Mouse (Mus musculus): ENCODE measurements at regions not wholly inside any gene's neighbourhood (a gene's known extent, or its start where the extent isn't known, plus 50 kb on each side); places are given as distances from the start of the nearest gene placed in this dataset.

GRCm38 (mm10) chr16:93533205-93533604 is 70.7 kb downstream of the Setd4 start:
- DNase-seq (ENCODE audit: low read depth, low spot score) = no peak

GRCm38 (mm10) chr16:93531937-93532336 is 71.9 kb downstream of the Setd4 start:
- no peak for DNase-seq (ENCODE audit: low read depth, low spot score)

- DNase-seq (ENCODE audit: low read depth, low spot score) = no peak
Measured at GRCm38 (mm10) chr16:93522485-93522884, 81.4 kb downstream of the Setd4 start.

GRCm38 (mm10) chr16:93520481-93520880 is 83.4 kb downstream of the Setd4 start:
- no peak for DNase-seq (ENCODE audit: low read depth, low spot score)

- no peak for DNase-seq (ENCODE audit: low read depth, low spot score)
Measured at GRCm38 (mm10) chr16:93518620-93519019, 85.2 kb downstream of the Setd4 start.

GRCm38 (mm10) chr16:93516793-93517192 is 87.1 kb downstream of the Setd4 start:
- DNase-seq (ENCODE audit: low read depth, low spot score) = no peak

- no peak for DNase-seq (ENCODE audit: low read depth, low spot score)
Measured at GRCm38 (mm10) chr16:93515456-93515941, 88.4 kb downstream of the Setd4 start.

- DNase-seq (ENCODE audit: low read depth, low spot score) = no peak
Measured at GRCm38 (mm10) chr16:93513616-93514041, 90.2 kb downstream of the Setd4 start.

DNA sequence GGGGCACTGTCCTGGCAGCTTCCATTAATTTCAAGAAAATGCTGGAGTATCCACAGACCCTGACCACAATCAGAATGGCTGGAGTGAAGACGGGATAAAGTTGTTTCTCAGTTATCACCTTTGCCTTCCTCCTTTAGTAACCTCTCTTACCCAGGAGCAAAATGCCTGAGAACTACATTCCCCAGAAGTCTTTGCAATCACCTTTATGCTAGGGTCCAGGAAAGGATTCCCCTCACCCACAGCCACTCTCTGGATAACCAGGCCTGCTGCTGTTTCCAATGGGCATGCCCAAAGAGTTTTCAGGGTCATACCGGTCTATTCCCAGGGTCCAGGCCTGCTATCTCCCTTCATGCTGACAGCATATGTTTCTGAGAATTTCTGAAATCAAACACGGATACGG is 91.9 kb downstream of the Setd4 start:
- DNase-seq (ENCODE audit: low read depth, low spot score) = no peak

- DNase-seq (ENCODE audit: low read depth, low spot score) = no peak
Measured at GRCm38 (mm10) chr16:93511517-93511916, 92.3 kb downstream of the Setd4 start.

GRCm38 (mm10) chr16:93498800-93499199 is 105.1 kb downstream of the Setd4 start:
- DNase-seq (ENCODE audit: low read depth, low spot score) = no peak

- DNase-seq (ENCODE audit: low read depth, low spot score) = no peak
Measured at GRCm38 (mm10) chr16:93493337-93494002, 110.4 kb downstream of the Setd4 start.

DNA sequence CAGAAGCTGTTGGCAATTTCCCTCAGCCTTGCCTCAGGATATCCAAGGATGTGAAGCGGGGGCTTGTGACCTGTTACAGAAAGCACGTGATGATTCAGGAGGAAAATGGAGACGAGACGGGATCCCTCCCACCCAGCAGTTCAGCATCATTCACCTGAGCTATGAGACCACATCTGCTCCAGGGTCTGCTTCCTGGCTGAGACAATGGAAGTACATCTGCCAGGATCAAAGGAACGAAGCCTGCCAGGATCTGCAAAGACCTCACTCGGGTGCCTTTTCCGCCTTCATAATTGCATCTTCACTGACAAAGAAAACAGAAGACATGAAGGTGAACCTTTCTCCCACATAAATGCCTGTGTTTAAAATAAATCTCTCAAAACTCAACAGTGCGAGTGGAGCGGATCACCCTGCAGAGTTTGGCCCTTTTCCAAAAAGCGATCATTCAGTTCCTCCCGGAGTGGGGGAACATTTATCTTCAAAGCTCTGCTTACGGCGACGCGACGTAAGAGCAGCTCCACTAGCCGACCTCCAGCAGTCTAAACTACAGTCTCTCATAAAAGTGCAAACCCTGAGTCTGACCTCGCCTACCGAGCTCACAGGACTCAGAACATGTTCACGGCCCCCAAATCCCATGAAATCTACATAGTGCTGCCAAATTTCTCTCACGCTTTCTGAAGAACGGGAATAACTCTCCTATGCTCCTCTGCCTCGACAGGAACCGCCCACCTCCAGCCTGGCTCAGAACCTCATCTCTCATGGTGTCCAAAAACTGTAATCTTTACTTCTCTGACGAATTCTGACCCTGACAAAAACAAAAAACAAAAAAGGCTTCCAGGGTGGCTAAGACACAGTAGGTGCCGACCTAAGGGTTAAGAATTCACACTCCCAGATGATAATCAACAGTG is 117.0 kb downstream of the Setd4 start:
- no peak for DNase-seq (ENCODE audit: low read depth, low spot score)

- DNase-seq (ENCODE audit: low read depth, low spot score) = no peak
Measured at GRCm38 (mm10) chr16:93469957-93470356, 133.9 kb downstream of the Setd4 start.

DNA sequence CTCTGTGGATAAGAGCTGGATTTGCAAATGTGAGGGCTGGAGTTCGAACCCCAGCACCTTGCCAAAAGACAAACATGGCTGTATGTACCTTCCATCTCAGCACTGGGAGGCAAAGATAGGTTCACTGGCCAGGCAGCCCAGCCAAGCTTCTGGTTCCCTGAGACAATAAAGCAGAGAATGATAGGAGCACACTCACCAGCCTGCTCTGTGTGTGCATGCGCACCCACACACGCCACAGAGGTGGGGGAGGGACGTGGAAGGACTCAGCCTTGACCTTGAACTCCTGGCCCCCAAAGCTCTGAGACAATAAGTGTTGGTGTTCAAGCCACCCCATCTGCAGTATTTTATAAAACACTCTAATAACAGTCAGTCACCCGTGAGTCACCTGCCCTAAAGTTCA is 138.1 kb downstream of the Setd4 start:
- no peak for DNase-seq (ENCODE audit: low read depth, low spot score)

DNA sequence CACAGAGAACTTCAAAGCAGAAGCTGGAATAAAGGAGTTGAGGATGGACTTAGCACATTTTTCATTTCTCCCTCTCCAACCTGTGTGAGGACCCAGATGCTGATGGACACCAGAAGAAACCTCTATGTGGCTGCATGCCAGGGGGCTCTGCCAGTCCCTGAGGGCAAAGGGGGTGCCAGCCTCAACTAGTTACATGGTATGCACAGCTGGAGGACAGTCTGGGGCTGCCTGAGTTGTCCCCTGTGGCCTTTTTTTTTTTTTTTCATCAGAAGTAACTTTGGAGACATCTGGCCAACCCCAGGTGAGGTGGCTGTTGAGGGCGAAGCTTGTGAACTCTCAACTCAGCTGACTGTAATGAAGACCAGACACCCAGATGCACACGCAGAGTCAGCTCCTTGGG is 139.0 kb downstream of the Setd4 start:
- no peak for DNase-seq (ENCODE audit: low read depth, low spot score)

- DNase-seq (ENCODE audit: low read depth, low spot score) = no peak
Measured at GRCm38 (mm10) chr16:93463405-93463804, 140.5 kb downstream of the Setd4 start.

GRCm38 (mm10) chr16:93462286-93462610 is 141.6 kb downstream of the Setd4 start:
- DNase-seq (ENCODE audit: low read depth, low spot score) = no peak

GRCm38 (mm10) chr16:93461406-93462285 is 142.2 kb downstream of the Setd4 start:
- no peak for DNase-seq (ENCODE audit: low read depth, low spot score)

DNA sequence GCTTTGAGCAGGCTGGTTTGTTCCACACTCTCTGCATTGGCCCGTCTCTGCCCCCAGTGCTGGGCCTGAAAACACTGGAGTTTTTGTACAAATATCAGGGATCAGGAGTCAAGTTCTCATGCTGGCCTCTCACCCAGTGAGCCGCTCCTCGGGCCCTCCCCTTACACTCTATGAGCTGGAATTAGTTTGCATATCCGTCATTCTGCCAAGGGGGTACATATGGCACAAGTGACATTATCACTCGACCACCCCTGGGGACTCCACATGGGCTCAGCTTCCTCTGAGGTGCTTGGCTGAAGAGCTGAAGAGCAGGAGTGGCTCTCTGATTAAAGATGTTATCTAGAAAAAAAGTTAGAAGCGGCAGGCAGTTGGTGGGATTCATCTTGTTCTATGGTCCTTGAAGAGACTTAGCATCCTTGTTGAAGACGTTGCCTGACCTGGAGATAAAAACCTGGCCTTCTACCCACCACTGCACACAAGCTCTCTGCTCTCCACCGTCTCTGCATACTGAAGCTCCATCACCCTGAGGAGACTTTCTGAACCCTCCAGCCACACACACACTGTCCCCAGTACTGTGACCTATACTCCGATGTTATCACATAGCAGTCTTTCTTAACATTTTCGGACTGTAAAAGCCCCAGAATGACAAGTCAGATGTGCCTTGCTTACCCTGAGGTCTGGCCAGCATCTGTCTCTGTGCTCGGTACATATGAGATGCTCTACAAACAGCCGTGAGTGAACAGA is 144.2 kb downstream of the Setd4 start:
- no peak for DNase-seq (ENCODE audit: low read depth, low spot score)
